Mouse (Mus musculus) urinary bladder, postnatal 10 days (tissue): ENCODE results near the gene Fam90a1a.
"Not testable (repeated sequence)": the region's sequence is repeated elsewhere in the genome, so short reads cannot be mapped to it uniquely, and the experiment has no call there.

Source experiments
- DNase-seq: peaks from one replicate; pipeline ENCODE4 v3.0.0; 2022; ENCODE audit warnings: low spot score

The Fam90a1a gene

GRCm38 (mm10) chr8:21958414-21958813 is at the start of gene Fam90a1a:
Gene Fam90a1a, plus strand, starts transcription at chr8:21958714.
- no peak for DNase-seq

GRCm38 (mm10) chr8:21911931-21912330 is 46.6 kb upstream of the Fam90a1a start:
- no peak for DNase-seq

GRCm38 (mm10) chr8:21912554-21912953 is 46.0 kb upstream of the Fam90a1a start:
- DNase-seq: no peak

- DNase-seq: no peak
Observed at GRCm38 (mm10) chr8:21915625-21916024, 42.9 kb upstream of the Fam90a1a start.

GRCm38 (mm10) chr8:21930754-21931153 is 27.8 kb upstream of the Fam90a1a start:
- DNase-seq: not testable (repeated sequence)

- DNase-seq: no peak
Observed at GRCm38 (mm10) chr8:21932610-21933009, 25.9 kb upstream of the Fam90a1a start, which contains the start of gene Defb15. Gene Defb15, minus strand, starts transcription at chr8:21932710.

GRCm38 (mm10) chr8:21938052-21938451 is 20.5 kb upstream of the Fam90a1a start, which contains the start of gene Defb35:
Gene Defb35, plus strand, starts transcription at chr8:21938352.
- not testable (repeated sequence) for DNase-seq

GRCm38 (mm10) chr8:21946462-21946861 is 12.1 kb upstream of the Fam90a1a start, which contains the start of gene Defb13:
Gene Defb13, plus strand, starts transcription at chr8:21946762.
- no peak for DNase-seq

- DNase-seq: no peak
Observed at GRCm38 (mm10) chr8:21947311-21948017, 11.1 kb upstream of the Fam90a1a start.

- DNase-seq: no peak
Observed at GRCm38 (mm10) chr8:21955321-21955720, 3.2 kb upstream of the Fam90a1a start.

GRCm38 (mm10) chr8:21956336-21956735 is 2.2 kb upstream of the Fam90a1a start:
- no peak for DNase-seq

GRCm38 (mm10) chr8:21966646-21967045 is 8.1 kb downstream of the Fam90a1a start:
- no peak for DNase-seq

- no peak for DNase-seq
Observed at GRCm38 (mm10) chr8:21969475-21969874, 11.0 kb downstream of the Fam90a1a start, which contains the start of gene Ccdc70. Gene Ccdc70, plus strand, starts transcription at chr8:21969775.

- DNase-seq: no peak
Observed at GRCm38 (mm10) chr8:21978193-21978592, 19.7 kb downstream of the Fam90a1a start.

- no peak for DNase-seq
Observed at GRCm38 (mm10) chr8:21981664-21982337, 23.3 kb downstream of the Fam90a1a start.

GRCm38 (mm10) chr8:21992184-21992583 is 33.7 kb downstream of the Fam90a1a start:
- no peak for DNase-seq

GRCm38 (mm10) chr8:21995181-21995580 is 36.7 kb downstream of the Fam90a1a start:
- no peak for DNase-seq

- no peak for DNase-seq
Observed at GRCm38 (mm10) chr8:22004750-22005522, 46.4 kb downstream of the Fam90a1a start.

- DNase-seq: no peak
Observed at GRCm38 (mm10) chr8:22006423-22006822, 47.9 kb downstream of the Fam90a1a start.

- no peak for DNase-seq
Observed at GRCm38 (mm10) chr8:22009403-22009802, 50.9 kb downstream of the Fam90a1a start.

GRCm38 (mm10) chr8:22013034-22013707 is 54.7 kb downstream of the Fam90a1a start:
- no peak for DNase-seq
